Mouse (Mus musculus): ENCODE measurements at regions not wholly inside any gene's neighbourhood (a gene's known extent, or its start where the extent isn't known, plus 50 kb on each side); places are given as distances from the start of the nearest gene placed in this dataset.
"Not testable (repeated sequence)": the region's sequence is repeated elsewhere in the genome, so short reads cannot be mapped to it uniquely, and the experiment has no call there.

- not testable (repeated sequence) for DNase-seq (ENCODE audit: low spot score in 2 of 2)
These were observed 139.1 kb upstream of the Tacstd2 start for GRCm38 (mm10) chr6:67674717-67675116.

DNA sequence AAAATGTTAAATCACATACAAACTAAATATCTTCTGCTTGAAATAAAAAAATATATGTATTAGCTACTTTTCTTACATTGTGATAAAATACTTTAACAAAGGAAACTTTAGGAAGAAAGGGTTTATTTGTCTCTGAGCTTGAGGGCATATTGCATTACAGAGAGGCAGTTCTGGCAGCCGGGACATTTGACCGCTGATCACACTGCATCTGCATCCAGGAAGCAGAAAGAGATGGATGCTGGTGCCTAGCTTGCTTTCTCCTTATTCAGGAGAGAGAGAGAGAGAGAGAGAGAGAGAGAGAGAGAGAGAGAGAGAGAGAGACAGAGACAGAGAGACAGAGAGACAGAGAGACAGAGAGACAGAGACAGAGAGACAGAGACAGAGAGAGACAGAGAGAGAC is 137.7 kb upstream of the Tacstd2 start:
- not testable (repeated sequence) for DNase-seq (ENCODE audit: low spot score in 2 of 2)

DNA sequence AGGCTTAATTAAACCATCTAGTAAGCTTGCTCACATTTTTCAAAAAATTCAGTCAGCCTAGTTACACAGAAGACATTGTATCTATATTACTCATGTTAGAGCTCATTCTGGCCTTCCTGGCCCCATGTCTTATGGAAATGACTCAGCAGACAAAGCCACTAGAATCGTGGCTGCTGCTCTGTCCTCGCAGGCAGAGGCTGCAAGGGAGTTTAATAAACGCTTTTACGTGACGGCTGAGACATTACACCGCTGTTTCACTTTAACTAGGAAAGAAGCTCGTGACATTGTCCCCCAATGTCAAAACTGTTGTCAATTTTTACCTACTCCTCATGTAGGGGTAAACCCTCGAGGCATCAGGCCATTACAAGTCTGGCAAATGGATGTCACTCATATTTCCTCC is 132.5 kb upstream of the Tacstd2 start:
- DNase-seq (ENCODE audit: low spot score in 2 of 2) = not testable (repeated sequence)

DNA sequence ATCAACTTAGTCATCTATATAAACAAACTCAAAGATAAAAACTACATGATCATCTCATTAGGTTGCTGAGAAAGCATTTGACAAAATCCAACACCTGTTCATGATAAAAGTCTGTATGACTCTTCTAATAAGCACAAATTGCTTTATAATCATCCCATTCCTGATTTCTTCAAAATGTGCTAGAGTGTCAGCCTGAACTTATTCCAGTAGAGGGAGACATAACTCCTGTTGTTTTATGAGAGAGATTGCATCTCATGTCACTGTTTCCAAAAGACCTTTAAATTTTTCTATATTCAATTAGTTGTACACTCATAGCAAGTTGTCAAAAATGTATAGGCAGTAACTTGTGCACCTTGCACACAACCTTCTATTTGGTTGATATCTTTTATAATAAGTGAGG is 96.0 kb upstream of the Tacstd2 start:
- DNase-seq (ENCODE audit: low spot score in 2 of 2) = no peak

GRCm38 (mm10) chr6:67610402-67610801 is 74.8 kb upstream of the Tacstd2 start:
- peak; percentile 12 to 18 for DNase-seq (ENCODE audit: low spot score in 2 of 2)

DNA sequence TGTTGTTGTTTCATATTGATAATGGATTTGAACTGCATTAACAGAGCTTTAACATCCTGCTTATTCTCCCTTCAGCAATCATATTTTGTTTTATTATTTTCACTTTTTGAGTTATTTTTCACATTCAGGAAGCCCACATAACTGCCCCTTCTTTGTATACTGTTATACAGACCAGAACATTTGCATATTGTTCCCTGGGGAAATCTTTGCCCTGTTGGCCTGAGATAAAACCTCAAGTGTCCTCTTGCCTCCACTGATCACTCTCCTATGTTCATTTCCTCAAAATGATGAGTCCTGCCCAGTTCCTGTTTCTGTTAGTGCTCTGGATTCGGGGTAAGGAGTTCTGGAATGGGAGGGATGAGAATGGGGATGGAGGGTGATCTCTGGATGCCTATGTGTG is 73.9 kb upstream of the Tacstd2 start:
- DNase-seq (ENCODE audit: low spot score in 2 of 2) = not testable (repeated sequence)

Measured in layer of hippocampus, adult 18-20 months (tissue).